Mouse (Mus musculus) stomach, embryonic 16.5 days (tissue): ENCODE measurements around the gene Sgpl1. TPM values are rescaled to one million over a fixed set of nuclear protein-coding genes. Genes with fewer than 3 reads are reported as not detected.

Experiments used
- ATAC-seq: fragments of 200-750 bp; cut with Nextera tagmentation; 2 replicates; pipeline ENCODE4 v1.8.0; 2017; ENCODE audit warnings: moderate number of reproducible peaks, moderate TSS enrichment; ENCODE audit not compliant: insufficient read depth, low FRiP score
- H3K27ac ChIP-seq: fragments of 300-500 bp; sonication (generic); 2 replicates; pipeline ENCODE4 v1.5.1; 2014; ENCODE audit warnings: low read length
- H3K27me3 ChIP-seq: fragments of 300-500 bp; sonication (generic); 2 replicates; pipeline ENCODE4 v1.6.1; 2014; ENCODE audit warnings: low read length, control low read depth, mixed read lengths; ENCODE audit not compliant: control insufficient read depth, insufficient read depth
- H3K36me3 ChIP-seq: fragments of 300-500 bp; sonication (generic); 2 replicates; pipeline ENCODE4 v1.6.1; 2014; ENCODE audit warnings: low read length; ENCODE audit not compliant: control insufficient read depth, insufficient read depth
- H3K4me1 ChIP-seq: fragments of 300-500 bp; sonication (generic); 2 replicates; pipeline ENCODE4 v1.6.1; 2014; ENCODE audit warnings: low read length, control low read depth, mixed read lengths; ENCODE audit not compliant: control insufficient read depth, insufficient read depth
- H3K4me2 ChIP-seq: fragments of 300-500 bp; sonication (generic); 2 replicates; pipeline ENCODE4 v1.6.1; 2014; ENCODE audit warnings: low read depth, low read length, mixed read lengths
- H3K4me3 ChIP-seq: fragments of 300-500 bp; sonication (generic); replicated peaks from 2 replicates; pipeline ENCODE4 v1.5.1; 2014; ENCODE audit warnings: mild to moderate bottlenecking, low read length
- H3K9ac ChIP-seq: fragments of 300-500 bp; sonication (generic); 2 replicates; pipeline ENCODE4 v1.6.1; 2014; ENCODE audit warnings: low read length
- H3K9me3 ChIP-seq: fragments of 300-500 bp; sonication (generic); replicated peaks from 2 replicates; pipeline ENCODE4 v1.6.1; 2016; ENCODE audit warnings: low read length, control low read depth; ENCODE audit not compliant: control insufficient read depth
- WGBS: fragments of 180-500 bp; shearing (Covaris S2); extraction: QIAGEN DNeasy Blood & Tissue Kit; methylation state at CpG from one replicate; pipeline ENCODE4 v1.1.7; 2014; 5-methylcytosine and 5-hydroxymethylcytosine counted together
- polyA plus RNA-seq: library from polyadenylated mRNA; unstranded; fragments of >200 nt; fragmentation: Nextera tagmentation; extraction: Ambion mirVana; gene quantifications from 2 replicates; pipeline ENCODE4 v1.2.1, GENCODE M21; 2015

Gene Sgpl1
- polyA plus RNA-seq, 1 experiment from 2014 or later, result 52.9 TPM

DNA sequence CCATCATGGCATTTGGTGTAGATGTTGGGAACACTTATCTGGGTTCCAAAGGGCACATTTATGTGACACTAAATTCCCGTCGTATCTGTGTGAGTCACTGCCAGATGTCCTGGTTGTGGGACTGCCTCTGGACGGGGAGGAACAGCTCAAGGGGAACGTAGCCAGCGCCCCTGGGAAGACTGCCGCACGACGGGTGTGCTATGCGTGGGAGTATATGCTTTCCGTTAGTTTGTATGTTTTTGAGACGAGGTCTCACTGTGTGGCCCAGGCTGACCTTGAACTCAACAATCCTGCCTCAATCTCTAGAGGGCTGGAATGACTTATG is 66.6 kb downstream of the Sgpl1 start:
- no peak for ATAC-seq
- no peaks in the 10 kb centered on the region for H3K27me3 ChIP-seq
- WGBS, result 64% methylated on average over 11 of the region's 11 CpGs
- H3K36me3 ChIP-seq, result no peaks in the 10 kb centered on the region
- H3K4me3 ChIP-seq, result no peak overlapping the region
- H3K4me1 ChIP-seq, result no peaks in the 10 kb centered on the region; the same call in 1 of the 2 replicates
- no peaks in the 10 kb centered on the region for H3K9me3 ChIP-seq
- no peak overlapping the region for H3K27ac ChIP-seq
- H3K9ac ChIP-seq, result no peak overlapping the region
- H3K4me2 ChIP-seq, result no peak overlapping the region

DNA sequence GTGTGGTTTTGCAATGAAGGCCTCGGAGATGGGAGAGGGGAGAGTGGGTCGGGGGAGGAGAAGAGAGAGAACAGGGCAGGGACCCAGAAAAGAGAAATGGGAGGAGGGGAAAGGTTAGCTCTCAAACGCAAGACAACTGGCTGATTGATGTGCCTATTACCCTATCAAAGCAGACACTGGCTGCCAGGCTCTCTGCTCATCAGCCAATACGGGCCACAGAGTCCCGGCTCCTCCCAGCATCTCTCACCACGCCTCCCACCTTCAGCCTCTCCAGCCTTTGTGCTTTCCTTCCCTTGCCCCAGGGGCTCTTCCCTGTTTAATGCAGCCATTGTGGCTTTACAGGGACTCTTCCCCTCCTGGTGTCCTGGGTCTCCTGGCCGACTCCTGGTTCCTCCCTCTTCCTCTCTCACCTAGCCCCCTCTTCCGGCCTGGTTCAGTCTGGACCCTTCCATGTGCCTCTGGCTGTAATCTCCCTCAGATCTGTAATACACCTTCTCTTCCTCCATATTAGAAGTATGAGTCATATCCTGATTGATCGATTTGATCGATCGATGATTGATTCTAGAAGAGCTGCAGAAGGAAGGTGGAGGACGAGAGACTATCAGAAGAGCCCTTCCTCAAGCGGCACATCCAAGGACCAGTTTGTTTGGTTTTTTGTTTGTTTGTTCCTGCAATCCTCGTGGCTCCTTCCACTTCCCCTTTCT is 67.1 kb downstream of the Sgpl1 start:
- Histone ChIP-seq H3K4me3 (no peak overlapping the region), H3K27ac (no peak overlapping the region)
- 36% methylated on average over 14 of the region's 14 CpGs for WGBS

DNA sequence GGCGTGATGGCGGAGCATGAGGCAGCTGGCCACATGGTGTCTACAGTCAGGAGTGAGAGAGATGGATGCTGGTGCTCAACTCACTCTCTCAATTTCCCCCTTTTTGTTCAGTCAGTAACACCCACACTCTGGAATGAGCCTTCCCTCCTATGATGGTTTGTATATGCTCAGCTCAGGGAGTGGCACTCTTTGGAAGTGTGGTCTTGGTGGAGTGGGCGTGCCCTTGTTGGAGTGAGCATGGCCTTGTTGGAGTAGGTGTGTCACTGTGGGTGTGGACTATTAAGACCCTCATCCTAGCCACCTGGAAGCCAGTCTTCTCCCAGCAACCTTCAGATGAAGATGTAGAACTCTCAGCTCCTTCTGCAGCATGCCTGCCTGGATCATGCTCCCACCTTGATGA is 71.9 kb downstream of the Sgpl1 start:
- ATAC-seq, result no peak

More for the DNA sequence above, 67.1 kb downstream of the Sgpl1 start:
- H3K27me3 ChIP-seq, result no peaks in the 10 kb centered on the region
- no peaks in the 10 kb centered on the region for H3K36me3 ChIP-seq
- ATAC-seq, result peak; percentile 78; the same call in 1 of the 2 replicates
- H3K4me1 ChIP-seq, result no peaks in the 10 kb centered on the region; the same call in 1 of the 2 replicates
- no peak overlapping the region for H3K9ac ChIP-seq
- no peaks in the 10 kb centered on the region for H3K9me3 ChIP-seq
- no peak overlapping the region for H3K4me2 ChIP-seq

DNA sequence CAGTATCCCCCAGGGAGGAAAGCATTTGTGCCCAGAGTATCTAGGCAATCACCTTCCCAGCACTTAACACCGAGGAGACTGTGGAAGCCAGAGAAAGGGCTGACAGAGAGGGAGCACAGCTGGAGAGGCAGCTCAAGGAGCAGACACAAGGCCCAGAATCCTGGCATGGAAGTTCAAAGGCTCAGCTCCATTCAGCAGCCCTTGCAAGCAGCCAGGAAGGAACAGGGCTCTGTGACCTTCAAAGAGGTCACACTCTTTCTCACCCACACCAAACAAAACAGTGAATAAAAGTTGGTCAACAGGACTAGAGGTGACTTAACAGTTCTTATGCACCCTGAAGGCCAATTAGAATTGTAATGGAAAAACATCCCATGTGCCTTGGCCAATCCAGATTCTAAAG is 72.9 kb downstream of the Sgpl1 start:
- peaks cover 2% of the 10 kb centered on the region; the same call in 1 of the 2 replicates for H3K4me1 ChIP-seq
- no peaks in the 10 kb centered on the region for H3K27me3 ChIP-seq
- H3K4me2 ChIP-seq, result no peak overlapping the region
- no peak for ATAC-seq
- no peak overlapping the region for H3K27ac ChIP-seq
- WGBS, result 4% methylated on average over 1 of the region's 1 CpGs
- no peaks in the 10 kb centered on the region for H3K9me3 ChIP-seq
- no peaks in the 10 kb centered on the region for H3K36me3 ChIP-seq
- no peak overlapping the region for H3K9ac ChIP-seq
- no peak overlapping the region for H3K4me3 ChIP-seq

More for the DNA sequence above, 71.9 kb downstream of the Sgpl1 start:
- no peak overlapping the region for H3K27ac ChIP-seq
- H3K36me3 ChIP-seq, result no peaks in the 10 kb centered on the region
- no peak overlapping the region for H3K4me2 ChIP-seq
- no peak overlapping the region for H3K9ac ChIP-seq
- H3K4me1 ChIP-seq, result no peaks in the 10 kb centered on the region; the same call in 1 of the 2 replicates
- H3K4me3 ChIP-seq, result no peak overlapping the region
- no peaks in the 10 kb centered on the region for H3K9me3 ChIP-seq
- H3K27me3 ChIP-seq, result no peaks in the 10 kb centered on the region
- 87% methylated on average over 3 of the region's 3 CpGs for WGBS

DNA sequence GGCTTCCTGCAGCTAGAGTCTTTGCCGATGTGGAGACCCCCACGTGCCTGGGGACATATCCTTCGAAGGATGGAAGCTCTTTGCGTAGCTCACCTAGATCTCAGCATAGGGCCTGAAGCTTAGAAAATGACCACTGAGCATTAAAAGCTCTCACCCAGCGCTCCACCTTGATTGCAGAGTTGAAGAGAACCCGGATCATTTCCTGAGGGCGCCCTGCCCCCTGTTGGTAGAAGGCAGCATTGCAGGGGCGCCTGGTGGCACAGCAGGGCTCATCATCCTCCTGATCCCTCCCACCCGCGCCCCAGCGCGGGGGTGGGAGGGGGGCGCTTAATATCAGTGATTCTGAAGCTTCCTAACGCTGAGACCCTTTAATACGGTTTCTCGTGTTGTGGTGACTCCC is 75.2 kb downstream of the Sgpl1 start:
- no peak overlapping the region for H3K27ac ChIP-seq
- 15% methylated on average over 16 of the region's 16 CpGs for WGBS
- no peak overlapping the region for H3K4me3 ChIP-seq
- no peaks in the 10 kb centered on the region for H3K36me3 ChIP-seq
- ATAC-seq, result no peak
- H3K4me2 ChIP-seq, result no peak overlapping the region
- no peaks in the 10 kb centered on the region for H3K9me3 ChIP-seq
- no peak overlapping the region for H3K9ac ChIP-seq
- H3K4me1 ChIP-seq, result peaks cover 10% of the 10 kb centered on the region; the same call in 1 of the 2 replicates
- H3K27me3 ChIP-seq, result no peaks in the 10 kb centered on the region

DNA sequence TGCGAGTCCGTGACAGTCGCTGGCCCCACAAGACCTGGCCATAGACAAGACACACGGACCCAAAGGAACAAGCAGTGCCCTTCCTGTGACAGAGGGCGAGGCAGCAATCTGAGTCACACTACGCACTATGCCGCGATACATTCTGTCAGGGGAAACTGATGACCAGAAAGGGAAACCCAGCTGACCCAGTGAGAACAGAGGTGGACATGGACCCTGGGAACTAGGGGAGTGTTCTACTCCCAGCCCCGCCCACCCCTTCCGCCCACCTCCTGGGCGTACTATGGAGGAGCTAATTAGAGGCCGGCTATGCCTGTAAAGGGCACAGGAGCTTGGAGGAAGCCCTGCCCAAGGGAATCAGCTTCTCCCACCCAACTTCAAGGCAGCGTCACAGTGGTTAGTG is 78.3 kb downstream of the Sgpl1 start:
- peak overlapping the region; percentile 31 for H3K9ac ChIP-seq
- no peak for ATAC-seq

DNA sequence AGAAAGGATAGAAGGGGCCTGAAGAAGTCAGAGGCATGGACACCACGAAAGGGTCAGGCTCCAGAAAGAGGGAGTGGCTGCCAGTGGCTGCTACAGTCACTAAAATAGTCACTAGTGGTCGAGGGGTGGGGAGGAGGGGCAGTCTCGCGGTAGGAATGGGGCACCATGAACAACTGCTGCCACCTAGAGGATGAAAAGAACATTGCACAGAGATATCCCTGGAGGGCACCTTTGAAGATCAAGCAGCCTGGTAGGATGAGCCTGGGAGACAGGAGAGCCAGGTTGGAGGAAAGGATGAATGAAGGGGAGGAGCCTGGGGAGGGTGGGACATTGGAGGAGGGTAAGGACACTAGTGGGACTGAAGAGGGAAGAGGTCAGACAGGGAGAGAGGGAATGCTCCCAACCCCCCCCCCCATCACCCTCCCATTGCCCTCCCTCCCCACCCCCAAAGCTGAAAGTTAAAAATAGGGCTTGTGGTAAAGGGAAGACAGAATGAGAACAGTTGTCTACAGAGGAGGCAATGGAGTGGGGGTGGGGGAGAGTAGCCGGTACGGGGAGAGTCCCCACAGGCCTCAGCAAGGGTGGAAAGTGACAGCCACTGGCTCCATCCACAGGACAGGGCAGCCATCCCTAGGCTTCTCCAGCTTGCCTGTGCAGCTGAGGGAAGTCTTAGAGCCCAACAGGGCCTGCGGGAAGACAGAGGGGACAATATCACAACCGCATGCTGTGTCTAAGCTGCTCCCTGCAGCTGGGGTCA is 78.9 kb downstream of the Sgpl1 start:
- Histone ChIP-seq H3K27ac (no peak overlapping the region), H3K9me3 (no peaks in the 10 kb centered on the region)
- ATAC-seq, result 0 out of 2 replicates have a peak, but pooled peaks have one; percentile 18

More for the DNA sequence above, 78.3 kb downstream of the Sgpl1 start:
- no peak overlapping the region for H3K4me3 ChIP-seq
- H3K27ac ChIP-seq, result no peak overlapping the region
- no peaks in the 10 kb centered on the region for H3K27me3 ChIP-seq
- 23% methylated on average over 13 of the region's 13 CpGs for WGBS
- peak overlapping the region; percentile 34; the same call in 1 of the 2 replicates for H3K4me2 ChIP-seq
- peaks cover 19% of the 10 kb centered on the region for H3K4me1 ChIP-seq
- H3K9me3 ChIP-seq, result no peaks in the 10 kb centered on the region
- no peaks in the 10 kb centered on the region for H3K36me3 ChIP-seq

DNA sequence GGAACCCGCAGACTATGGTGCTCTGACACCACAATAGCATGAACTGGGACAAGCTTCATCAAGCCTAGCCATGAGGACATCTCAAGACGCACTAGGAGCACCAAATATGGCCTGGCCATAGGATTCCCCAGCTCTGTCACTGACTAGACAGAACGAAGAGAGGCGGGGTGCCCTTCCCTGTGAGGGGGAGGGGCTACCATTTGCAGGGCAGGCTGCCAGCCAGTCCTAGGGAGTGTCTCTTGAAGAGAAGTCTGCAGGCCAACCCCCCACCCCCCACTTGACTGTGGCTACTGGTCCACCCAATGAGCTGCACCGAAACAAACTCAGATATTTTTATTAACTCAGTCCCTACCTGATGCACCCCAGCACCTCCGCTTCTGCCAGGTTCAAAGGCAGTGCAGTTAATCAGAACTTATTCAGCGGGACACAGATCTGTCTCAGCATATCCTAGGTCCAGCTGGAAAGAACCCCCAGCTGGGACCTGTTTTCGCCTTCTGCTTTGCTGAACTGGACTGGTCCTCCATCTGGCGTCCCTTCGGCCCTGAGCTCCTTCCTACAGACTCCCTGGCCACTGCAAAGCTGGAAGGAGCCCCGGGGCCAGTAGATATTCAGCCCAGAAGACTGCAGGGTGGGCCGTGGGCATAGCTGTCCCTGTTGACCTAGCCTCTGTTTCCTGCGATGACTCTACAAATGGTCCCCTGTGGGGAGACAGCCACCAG is 82.1 kb downstream of the Sgpl1 start:
- Histone ChIP-seq H3K4me2 (no peak overlapping the region), H3K9me3 (no peaks in the 10 kb centered on the region), H3K4me1 (peaks cover 19% of the 10 kb centered on the region), H3K27me3 (no peaks in the 10 kb centered on the region), H3K36me3 (no peaks in the 10 kb centered on the region), H3K4me3 (no peak overlapping the region), H3K27ac (no peak overlapping the region), H3K9ac (no peak overlapping the region; the same call in 1 of the 2 replicates)
- 54% methylated on average over 13 of the region's 13 CpGs for WGBS
- no peak for ATAC-seq

More for the DNA sequence above, 78.9 kb downstream of the Sgpl1 start:
- Histone ChIP-seq H3K27me3 (no peaks in the 10 kb centered on the region), H3K4me1 (peaks cover 19% of the 10 kb centered on the region), H3K36me3 (no peaks in the 10 kb centered on the region), H3K4me3 (no peak overlapping the region), H3K4me2 (0 out of 2 replicates have a peak overlapping the region, but pooled peaks have one; percentile 34), H3K9ac (no peak overlapping the region; the same call in 1 of the 2 replicates)
- WGBS, result 11% methylated on average over 8 of the region's 8 CpGs
